Mouse (Mus musculus) liver, embryonic 12.5 days (tissue): Measurements from ENCODE around the gene D630039A03Rik. TPM values are rescaled to one million over a fixed set of nuclear protein-coding genes. Genes with fewer than 3 reads are reported as not detected.

Source experiments
- ATAC-seq: fragments of 200-750 bp; cut with Nextera tagmentation; 2 replicates; pipeline ENCODE4 v1.8.0; 2017; ENCODE audit warnings: moderate number of reproducible peaks, mild to moderate bottlenecking, moderate library complexity
- H3K27ac ChIP-seq: fragments of 300-500 bp; sonication (generic); 2 replicates; pipeline ENCODE4 v1.5.1; 2016; ENCODE audit warnings: mild to moderate bottlenecking
- H3K27me3 ChIP-seq: fragments of 300-500 bp; sonication (generic); replicated peaks from 2 replicates; pipeline ENCODE4 v1.6.1; 2016; ENCODE audit warnings: mild to moderate bottlenecking, moderate library complexity
- H3K36me3 ChIP-seq: fragments of 300-500 bp; sonication (generic); 2 replicates; pipeline ENCODE4 v1.6.1; 2016; ENCODE audit warnings: mild to moderate bottlenecking, moderate library complexity
- H3K4me1 ChIP-seq: fragments of 300-500 bp; sonication (generic); 2 replicates; pipeline ENCODE4 v1.6.1; 2016
- H3K4me2 ChIP-seq: fragments of 300-500 bp; sonication (generic); 2 replicates; pipeline ENCODE4 v1.6.1; 2016; ENCODE audit warnings: mild to moderate bottlenecking, moderate library complexity
- H3K4me3 ChIP-seq: fragments of 300-500 bp; sonication (generic); 2 replicates; pipeline ENCODE4 v1.5.1; 2016; ENCODE audit warnings: mild to moderate bottlenecking, moderate library complexity
- H3K9ac ChIP-seq: fragments of 300-500 bp; sonication (generic); 2 replicates; pipeline ENCODE4 v1.6.1; 2016; ENCODE audit warnings: mild to moderate bottlenecking, moderate library complexity
- H3K9me3 ChIP-seq: fragments of 300-500 bp; sonication (generic); replicated peaks from 2 replicates; pipeline ENCODE4 v1.6.1; 2016; ENCODE audit warnings: mild to moderate bottlenecking, moderate library complexity
- WGBS: fragments of 180-500 bp; shearing (Covaris S2); methylation state at CpG from one replicate; pipeline ENCODE4 v1.1.7; 2016; ENCODE audit not compliant: insufficient replicate concordance; 5-methylcytosine and 5-hydroxymethylcytosine counted together
- polyA plus RNA-seq: library from polyadenylated mRNA; unstranded; fragments of >200 nt; fragmentation: Nextera tagmentation; extraction: Ambion mirVana; gene quantifications from 2 replicates; pipeline ENCODE4 v1.2.1, GENCODE M21; 2016

D630039A03Rik gene
- polyA plus RNA-seq, 1 experiment from 2014 or later = 0.51 TPM

DNA sequence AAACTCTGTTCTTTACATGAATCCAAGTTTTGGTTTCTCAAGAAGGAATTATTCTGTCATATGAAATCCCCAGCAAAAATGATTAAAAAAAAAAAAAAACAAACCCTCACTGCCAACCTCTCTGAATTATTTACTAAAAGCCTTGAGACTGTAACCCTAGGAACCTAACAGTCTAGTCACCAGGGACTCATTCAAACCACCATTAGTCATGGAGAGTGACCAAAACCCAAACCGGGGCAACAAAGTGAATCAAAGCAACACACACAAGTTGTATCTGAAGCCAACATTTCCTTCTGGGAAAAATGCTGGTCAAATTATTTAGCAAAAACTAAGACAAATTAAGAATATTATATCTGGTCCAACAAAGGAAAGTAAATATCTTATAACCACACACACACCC, 36.8 kb upstream of the D630039A03Rik start:
- ATAC-seq = no peak
- Histone ChIP-seq H3K27me3 (no peaks in the 10 kb centered on the region), H3K36me3 (peaks cover 62% of the 10 kb centered on the region), H3K4me3 (no peak overlapping the region), H3K27ac (no peak overlapping the region), H3K9ac (no peak overlapping the region), H3K4me2 (no peak overlapping the region), H3K9me3 (peaks cover 4% of the 10 kb centered on the region; the same call in 1 of the 2 replicates), H3K4me1 (peaks cover 52% of the 10 kb centered on the region)
- 93% methylated on average over 1 of the region's 1 CpGs for WGBS

DNA sequence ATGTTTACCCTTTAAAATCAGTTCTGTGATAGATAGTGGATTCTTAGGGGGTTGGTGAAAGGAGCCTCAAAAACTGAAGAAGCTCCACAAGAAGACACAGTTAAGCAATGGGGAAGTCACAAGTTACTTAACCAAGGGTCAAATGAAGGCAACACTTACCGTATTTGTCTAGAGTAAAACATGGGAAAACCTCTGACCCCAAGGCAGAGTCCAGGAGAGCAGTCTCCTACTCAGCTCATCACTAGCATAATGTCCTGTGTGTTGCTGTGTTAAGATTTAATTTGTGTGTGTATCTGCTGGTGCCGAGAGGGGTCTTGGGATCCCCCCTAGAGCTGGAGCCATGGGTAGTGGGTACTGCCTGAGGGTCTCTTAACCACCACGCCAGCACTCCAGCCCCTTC, 36.3 kb upstream of the D630039A03Rik start:
- ATAC-seq = no peak
- no peak overlapping the region for H3K4me3 ChIP-seq
- no peaks in the 10 kb centered on the region for H3K27me3 ChIP-seq
- no peak overlapping the region for H3K9ac ChIP-seq
- no peak overlapping the region for H3K4me2 ChIP-seq
- peaks cover 66% of the 10 kb centered on the region for H3K36me3 ChIP-seq
- H3K4me1 ChIP-seq = peaks cover 52% of the 10 kb centered on the region
- WGBS = 82% methylated on average over 3 of the region's 3 CpGs
- H3K9me3 ChIP-seq = peaks cover 4% of the 10 kb centered on the region; the same call in 1 of the 2 replicates
- H3K27ac ChIP-seq = no peak overlapping the region

DNA sequence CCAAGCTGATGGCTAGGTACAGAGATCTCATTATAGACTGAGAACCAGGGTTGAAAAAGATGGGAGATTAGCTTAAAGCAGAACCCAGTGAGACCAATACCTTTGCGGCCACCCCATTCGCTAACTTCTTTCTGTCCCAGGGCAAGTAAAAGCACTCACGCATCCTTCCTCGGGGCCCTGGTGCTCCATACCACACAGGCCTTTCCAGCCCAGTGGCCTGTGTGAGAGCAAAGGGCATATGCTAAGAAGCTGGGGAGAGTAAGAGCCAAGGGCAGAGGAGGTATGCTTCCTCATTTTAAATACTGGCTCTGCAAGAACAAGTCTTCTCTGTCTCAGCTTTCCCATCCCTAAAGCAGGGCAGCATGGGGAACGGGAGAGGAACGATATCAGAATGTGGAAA, 33.8 kb upstream of the D630039A03Rik start:
- no peak for ATAC-seq
- Histone ChIP-seq H3K9ac (no peak overlapping the region), H3K4me3 (no peak overlapping the region), H3K27ac (no peak overlapping the region), H3K9me3 (peaks cover 4% of the 10 kb centered on the region; the same call in 1 of the 2 replicates), H3K4me1 (peaks cover 41% of the 10 kb centered on the region), H3K27me3 (no peaks in the 10 kb centered on the region), H3K4me2 (no peak overlapping the region), H3K36me3 (peaks cover 91% of the 10 kb centered on the region)
- WGBS = 93% methylated on average over 6 of the region's 6 CpGs

DNA sequence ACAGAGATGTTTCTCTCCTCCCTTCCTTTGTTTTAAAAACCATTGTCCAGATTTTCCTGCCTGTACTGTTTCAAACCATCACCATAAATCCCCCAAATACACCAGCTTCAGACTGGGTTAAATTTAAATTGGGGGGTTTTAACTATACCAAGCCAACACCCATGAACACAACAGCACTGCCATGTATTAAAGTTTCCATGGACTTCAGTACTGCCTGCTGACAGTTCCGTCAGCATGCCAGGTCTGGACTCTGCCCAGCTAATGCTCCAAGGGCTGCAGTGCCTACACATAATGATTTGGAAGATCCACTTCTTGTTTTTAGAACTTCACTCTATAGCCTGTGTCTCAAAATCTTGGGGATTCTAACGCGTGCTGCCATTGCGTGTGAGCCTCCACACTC, 31.4 kb upstream of the D630039A03Rik start:
- Histone ChIP-seq H3K9ac (no peak overlapping the region), H3K4me1 (peaks cover 21% of the 10 kb centered on the region; the same call in 1 of the 2 replicates), H3K9me3 (peaks cover 4% of the 10 kb centered on the region; the same call in 1 of the 2 replicates), H3K27ac (no peak overlapping the region), H3K4me3 (no peak overlapping the region), H3K36me3 (peaks cover 97% of the 10 kb centered on the region), H3K4me2 (no peak overlapping the region), H3K27me3 (no peaks in the 10 kb centered on the region)
- 88% methylated on average over 4 of the region's 4 CpGs for WGBS
- no peak for ATAC-seq

DNA sequence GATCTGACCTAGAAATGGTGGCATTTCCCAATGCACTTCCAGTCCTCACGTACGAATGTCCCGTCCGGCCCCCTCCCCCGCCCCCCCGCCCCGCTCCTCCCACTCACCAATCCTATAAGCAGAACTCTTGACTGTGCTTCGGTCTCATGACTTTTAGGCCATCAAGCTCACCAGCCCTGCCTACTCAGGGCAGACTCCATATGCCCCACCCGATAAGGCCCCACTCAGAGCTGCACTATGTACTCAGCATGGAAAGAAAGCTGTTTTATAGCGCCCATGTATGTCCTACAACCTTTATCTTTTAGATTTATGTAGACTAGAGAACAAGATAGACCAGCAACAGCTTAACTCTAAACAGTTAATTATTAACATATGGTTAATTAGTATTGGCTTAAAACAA, 30.9 kb upstream of the D630039A03Rik start:
- peaks cover 93% of the 10 kb centered on the region for H3K36me3 ChIP-seq

DNA sequence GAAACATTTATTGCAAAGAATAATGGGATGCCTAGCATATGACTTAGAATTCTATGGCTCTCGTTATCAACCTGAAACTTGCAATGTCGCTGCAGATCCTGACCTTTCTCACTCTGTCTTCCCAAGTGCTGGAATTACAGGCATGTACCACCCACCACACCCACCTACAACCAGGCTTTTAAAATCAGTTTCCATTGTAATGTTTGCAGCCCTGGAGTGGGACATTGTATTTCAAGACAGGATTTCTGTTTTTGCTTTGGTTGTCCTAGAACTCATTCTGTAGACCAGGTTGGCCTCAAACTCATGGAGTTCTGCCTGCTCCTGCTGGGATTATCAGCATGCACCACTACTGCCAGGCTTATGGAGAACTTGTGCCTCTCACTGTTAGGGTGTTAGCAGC, 26.8 kb upstream of the D630039A03Rik start:
- H3K9ac ChIP-seq = no peak overlapping the region
- no peaks in the 10 kb centered on the region for H3K9me3 ChIP-seq
- no peaks in the 10 kb centered on the region for H3K27me3 ChIP-seq
- peaks cover 52% of the 10 kb centered on the region for H3K36me3 ChIP-seq
- no peak overlapping the region for H3K27ac ChIP-seq
- H3K4me3 ChIP-seq = no peak overlapping the region
- WGBS = 73% methylated on average over 2 of the region's 2 CpGs
- ATAC-seq = no peak
- H3K4me1 ChIP-seq = peaks cover 5% of the 10 kb centered on the region; the same call in 1 of the 2 replicates
- H3K4me2 ChIP-seq = no peak overlapping the region

More for the DNA sequence above, 30.9 kb upstream of the D630039A03Rik start:
- Histone ChIP-seq H3K27me3 (no peaks in the 10 kb centered on the region), H3K4me3 (no peak overlapping the region), H3K9ac (no peak overlapping the region), H3K4me2 (no peak overlapping the region), H3K9me3 (peaks cover 4% of the 10 kb centered on the region; the same call in 1 of the 2 replicates), H3K4me1 (peaks cover 17% of the 10 kb centered on the region; the same call in 1 of the 2 replicates), H3K27ac (no peak overlapping the region)
- no peak for ATAC-seq
- 80% methylated on average over 10 of the region's 10 CpGs for WGBS

DNA sequence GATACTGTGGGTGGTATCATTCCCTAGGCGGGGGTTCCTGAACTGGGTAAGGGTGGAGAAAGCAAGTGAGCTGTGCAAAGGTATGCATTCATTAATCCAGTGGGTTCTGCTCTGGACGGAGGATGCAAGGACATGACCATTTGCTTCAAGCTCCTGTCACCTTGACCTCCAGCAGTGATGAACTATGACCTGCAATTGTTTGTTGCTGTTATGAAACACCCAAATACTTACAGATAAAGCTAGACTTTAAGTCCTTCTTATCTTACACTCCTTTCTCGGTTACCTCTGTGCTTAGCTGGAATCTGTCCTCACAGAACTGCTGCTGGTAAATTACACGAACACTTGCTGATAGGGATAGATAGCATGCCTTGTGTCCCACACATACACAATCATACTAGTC, 24.5 kb upstream of the D630039A03Rik start:
- H3K9me3 ChIP-seq = no peaks in the 10 kb centered on the region
- H3K36me3 ChIP-seq = peaks cover 30% of the 10 kb centered on the region
- no peaks in the 10 kb centered on the region for H3K4me1 ChIP-seq
- WGBS = 50% methylated on average over 4 of the region's 4 CpGs
- ATAC-seq = no peak
- no peak overlapping the region for H3K4me3 ChIP-seq
- no peaks in the 10 kb centered on the region for H3K27me3 ChIP-seq
- H3K27ac ChIP-seq = no peak overlapping the region
- no peak overlapping the region for H3K4me2 ChIP-seq
- H3K9ac ChIP-seq = no peak overlapping the region

DNA sequence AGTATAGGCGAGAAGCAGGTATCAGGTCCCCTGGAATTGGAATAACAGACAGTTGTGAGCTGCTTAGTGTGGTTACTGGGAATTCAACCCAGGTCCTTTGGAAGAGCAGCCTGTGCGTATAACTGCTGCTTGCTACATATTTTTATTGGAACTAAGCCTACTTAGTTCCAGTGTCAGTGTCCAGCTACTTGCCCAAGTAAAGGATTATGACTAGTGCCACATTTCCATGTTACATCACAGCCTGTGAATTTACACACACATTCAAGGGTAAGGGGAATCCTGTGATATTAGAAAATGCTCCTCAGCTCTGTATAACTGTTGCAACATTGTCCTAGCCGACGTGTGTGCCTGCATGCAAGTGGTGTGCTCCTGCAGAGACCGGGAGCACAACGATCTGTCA, 21.2 kb upstream of the D630039A03Rik start:
- H3K27ac ChIP-seq = no peak overlapping the region
- no peaks in the 10 kb centered on the region for H3K27me3 ChIP-seq
- ATAC-seq = no peak
- no peaks in the 10 kb centered on the region for H3K4me1 ChIP-seq
- no peak overlapping the region for H3K9ac ChIP-seq
- H3K36me3 ChIP-seq = no peaks in the 10 kb centered on the region
- 71% methylated on average over 6 of the region's 6 CpGs for WGBS
- H3K9me3 ChIP-seq = no peaks in the 10 kb centered on the region
- no peak overlapping the region for H3K4me2 ChIP-seq
- H3K4me3 ChIP-seq = no peak overlapping the region

DNA sequence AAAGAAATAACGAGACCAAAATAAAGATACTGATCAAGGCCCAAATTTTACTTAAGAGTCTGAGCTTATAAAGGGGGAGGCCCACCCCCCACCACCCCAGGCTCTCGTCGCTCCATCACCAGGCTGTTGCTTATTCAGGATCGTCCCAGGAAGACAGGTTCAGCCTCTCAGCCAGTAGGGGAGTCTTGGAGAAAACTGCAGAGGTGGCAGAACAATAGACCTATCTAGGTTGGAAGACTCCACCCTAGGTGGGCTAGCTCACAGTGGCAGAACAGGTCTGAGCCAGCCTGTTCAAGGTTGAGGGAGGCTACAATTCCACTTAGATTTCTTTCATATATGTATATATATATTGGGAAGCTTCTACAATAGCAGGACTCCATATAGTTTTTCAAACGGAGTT, 18.1 kb upstream of the D630039A03Rik start:
- H3K4me1 ChIP-seq = no peaks in the 10 kb centered on the region
- H3K36me3 ChIP-seq = no peaks in the 10 kb centered on the region
- H3K4me3 ChIP-seq = no peak overlapping the region
- WGBS = 53% methylated on average over 5 of the region's 5 CpGs
- H3K9ac ChIP-seq = no peak overlapping the region
- H3K27ac ChIP-seq = no peak overlapping the region
- H3K27me3 ChIP-seq = no peaks in the 10 kb centered on the region
- no peak for ATAC-seq
- H3K9me3 ChIP-seq = no peaks in the 10 kb centered on the region
- no peak overlapping the region for H3K4me2 ChIP-seq

DNA sequence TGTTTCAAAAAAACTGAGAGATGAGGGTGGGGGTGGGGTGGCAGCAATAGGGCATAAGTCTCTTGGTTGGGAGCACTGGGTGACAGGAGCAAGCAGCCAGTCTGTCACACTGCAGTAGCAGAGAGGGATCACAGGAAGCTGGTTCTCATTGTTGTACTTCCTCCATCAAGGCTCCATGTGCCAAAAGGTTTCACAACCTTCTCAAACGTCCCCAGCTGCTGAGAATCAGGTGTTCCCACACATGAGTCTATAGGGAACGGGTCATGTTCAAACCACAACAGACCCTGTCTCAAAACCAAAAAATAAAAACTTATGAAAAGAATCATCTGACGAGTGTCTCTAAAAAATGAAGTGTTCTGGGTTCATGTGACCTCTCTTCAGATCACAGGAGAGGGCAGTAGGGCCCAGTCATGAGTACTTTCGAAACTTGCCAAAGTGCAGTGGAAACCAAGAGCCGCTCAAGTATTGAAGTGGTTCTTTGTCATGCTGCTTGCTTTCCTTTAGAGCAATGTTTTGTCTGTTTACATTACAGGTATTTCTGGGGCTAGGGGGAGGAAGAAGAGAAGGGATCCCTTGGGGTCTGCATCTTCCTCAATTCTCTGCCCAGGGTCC, 14.6 kb upstream of the D630039A03Rik start:
- H3K36me3 ChIP-seq = no peaks in the 10 kb centered on the region
- WGBS = 37% methylated on average over 5 of the region's 5 CpGs
- no peaks in the 10 kb centered on the region for H3K9me3 ChIP-seq
- H3K4me3 ChIP-seq = no peak overlapping the region
- no peak overlapping the region for H3K9ac ChIP-seq
- H3K4me1 ChIP-seq = no peaks in the 10 kb centered on the region
- H3K4me2 ChIP-seq = no peak overlapping the region
- ATAC-seq = no peak
- H3K27me3 ChIP-seq = no peaks in the 10 kb centered on the region
- H3K27ac ChIP-seq = no peak overlapping the region

DNA sequence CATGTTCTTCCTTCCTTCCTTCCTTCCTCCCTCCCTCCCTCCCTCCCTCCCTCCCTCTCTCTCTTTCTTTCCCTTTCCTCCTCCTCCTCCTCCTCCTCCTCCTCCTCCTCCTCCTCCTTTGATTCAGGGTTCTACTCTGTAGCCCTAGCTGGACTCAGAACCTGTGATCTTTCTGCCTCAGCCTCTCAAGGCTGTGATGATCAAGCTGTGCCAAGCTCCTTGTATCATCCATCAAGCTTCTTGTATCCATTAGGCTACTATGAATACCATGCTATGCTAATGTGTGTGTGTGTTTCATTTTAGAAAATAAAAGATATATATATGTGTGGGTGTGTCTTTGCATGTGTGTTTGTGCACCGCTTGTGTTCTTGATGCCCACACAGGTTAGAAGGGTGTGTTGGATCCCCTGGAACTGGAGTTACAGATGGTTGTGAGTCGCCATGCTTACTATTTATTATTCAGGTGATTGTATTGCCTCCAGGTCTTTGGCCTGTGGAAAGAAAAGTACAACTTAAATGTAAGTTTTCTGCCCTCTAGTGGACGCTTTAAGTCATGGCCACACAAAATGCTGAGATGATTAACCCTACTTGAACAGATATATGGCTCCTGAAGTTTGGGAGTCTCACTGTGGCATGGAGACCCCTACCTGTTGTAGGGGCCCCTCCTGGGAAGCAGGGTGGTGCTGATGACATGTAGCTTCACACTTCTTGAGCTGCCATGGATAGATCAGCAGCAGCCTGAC, 11.5 kb upstream of the D630039A03Rik start:
- Histone ChIP-seq H3K27me3 (no peaks in the 10 kb centered on the region), H3K27ac (no peak overlapping the region), H3K4me2 (no peak overlapping the region), H3K4me1 (no peaks in the 10 kb centered on the region), H3K4me3 (no peak overlapping the region), H3K9ac (no peak overlapping the region), H3K9me3 (no peaks in the 10 kb centered on the region), H3K36me3 (no peaks in the 10 kb centered on the region)
- WGBS = 18% methylated on average over 3 of the region's 3 CpGs
- ATAC-seq = no peak

DNA sequence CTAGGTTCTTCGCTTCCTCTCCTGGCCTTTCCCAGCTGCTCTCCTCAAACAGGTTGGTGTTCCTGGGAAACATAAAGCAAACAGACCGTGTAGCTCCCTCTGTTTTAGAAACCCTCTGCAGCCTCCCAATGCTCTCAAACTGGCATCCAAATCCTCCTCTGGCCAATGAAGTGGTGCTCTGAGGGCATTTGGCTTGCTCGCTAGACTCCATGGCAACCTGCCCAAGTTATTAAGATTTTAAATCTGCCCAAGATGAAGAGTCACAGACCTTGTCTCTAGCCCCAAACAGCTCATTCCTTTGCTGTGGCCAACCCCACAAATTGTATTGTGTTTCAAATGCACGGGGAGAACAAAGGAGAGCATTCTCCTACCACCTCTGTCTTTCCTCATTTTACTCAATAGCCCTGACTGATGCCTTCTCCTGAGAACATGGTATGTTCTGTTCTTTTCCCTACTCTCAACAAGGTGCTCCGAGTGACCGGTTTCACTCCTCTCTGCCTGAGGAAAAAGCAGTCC, 8.5 kb upstream of the D630039A03Rik start:
- H3K36me3 ChIP-seq = no peaks in the 10 kb centered on the region
- 64% methylated on average over 6 of the region's 6 CpGs for WGBS
- H3K4me3 ChIP-seq = no peak overlapping the region
- no peak for ATAC-seq
- no peaks in the 10 kb centered on the region for H3K4me1 ChIP-seq
- no peaks in the 10 kb centered on the region for H3K9me3 ChIP-seq
- H3K4me2 ChIP-seq = no peak overlapping the region
- H3K27me3 ChIP-seq = no peaks in the 10 kb centered on the region
- no peak overlapping the region for H3K27ac ChIP-seq
- H3K9ac ChIP-seq = no peak overlapping the region
